Mouse (Mus musculus) mouse trophoblast stem cell (cell line): Measurements from ENCODE around the gene Etv6.

Source experiments
- in situ Hi-C, 2 experiments: fragments of 300-500 bp; cut with MseI, MboI; formaldehyde crosslinking; loops; 2 replicates in 1 of 2; 3 replicates in 1 of 2; pipeline ENCODE4 v1.15.1; 2025

Gene Etv6

GRCm38 (mm10) chr6:134075031-134075430, 39.5 kb downstream of the Etv6 start:
- in situ Hi-C loops: no loop called here

DNA sequence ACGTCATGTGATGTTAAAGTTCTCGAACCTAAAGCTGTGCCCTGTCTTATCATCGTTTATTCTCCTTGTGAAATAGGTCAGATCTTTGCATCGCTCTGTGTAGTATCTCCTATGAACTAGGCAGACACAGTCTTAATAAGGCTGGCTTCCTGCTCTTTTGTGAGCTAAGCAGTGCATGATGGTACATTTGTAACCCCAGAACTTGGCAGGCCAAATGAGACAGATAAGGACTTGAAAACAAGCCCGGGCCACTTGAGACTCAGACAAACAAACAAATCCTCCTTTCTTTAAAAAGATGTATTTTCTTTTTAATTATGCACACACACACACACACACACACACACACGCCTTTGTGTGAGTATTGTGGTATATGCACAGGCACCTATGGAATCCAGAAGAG, 42.5 kb downstream of the Etv6 start:
- in situ Hi-C loops: no loop called here

GRCm38 (mm10) chr6:134079112-134079511, 43.6 kb downstream of the Etv6 start:
- in situ Hi-C loops: no loop called here

- in situ Hi-C loops: no loop called here
Observed at GRCm38 (mm10) chr6:134079563-134079962, 44.1 kb downstream of the Etv6 start.

GRCm38 (mm10) chr6:134080946-134081345, 45.4 kb downstream of the Etv6 start:
- in situ Hi-C loops: no loop called here

DNA sequence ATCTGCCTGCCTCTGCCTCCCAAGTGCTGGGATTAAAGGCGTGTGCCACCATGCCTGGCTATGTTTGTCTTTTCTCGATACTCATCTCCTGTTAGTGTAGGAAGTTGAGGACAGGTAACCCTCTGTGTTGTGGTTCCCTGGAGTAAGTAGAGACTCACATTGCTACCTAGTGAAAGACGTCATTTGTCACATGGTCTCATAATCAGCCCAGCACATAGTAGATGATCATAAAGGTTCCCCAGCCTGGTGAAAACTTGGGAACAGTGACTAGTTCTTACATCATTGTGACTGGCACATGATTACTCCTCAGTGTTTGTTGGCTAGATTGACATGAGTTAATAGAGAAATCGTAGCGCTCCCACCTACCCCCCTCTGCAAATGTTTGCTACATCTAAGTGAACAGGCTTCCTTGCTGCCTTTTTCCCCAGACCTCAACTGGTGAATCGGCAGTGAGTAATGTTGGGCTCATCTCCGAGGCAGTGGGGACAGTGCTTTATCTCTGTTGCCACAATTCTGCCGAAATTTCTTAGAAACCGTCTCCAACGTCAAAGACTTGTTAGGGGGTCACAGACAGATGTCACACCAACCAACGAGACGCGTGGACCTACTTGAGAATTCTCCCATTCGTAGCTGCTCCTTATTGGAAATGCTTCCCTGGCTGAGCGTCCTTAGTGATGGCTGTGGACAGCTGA, 46.9 kb downstream of the Etv6 start:
- in situ Hi-C loops: no loop called here

GRCm38 (mm10) chr6:134083428-134083827, 47.9 kb downstream of the Etv6 start:
- in situ Hi-C loops: no loop called here

DNA sequence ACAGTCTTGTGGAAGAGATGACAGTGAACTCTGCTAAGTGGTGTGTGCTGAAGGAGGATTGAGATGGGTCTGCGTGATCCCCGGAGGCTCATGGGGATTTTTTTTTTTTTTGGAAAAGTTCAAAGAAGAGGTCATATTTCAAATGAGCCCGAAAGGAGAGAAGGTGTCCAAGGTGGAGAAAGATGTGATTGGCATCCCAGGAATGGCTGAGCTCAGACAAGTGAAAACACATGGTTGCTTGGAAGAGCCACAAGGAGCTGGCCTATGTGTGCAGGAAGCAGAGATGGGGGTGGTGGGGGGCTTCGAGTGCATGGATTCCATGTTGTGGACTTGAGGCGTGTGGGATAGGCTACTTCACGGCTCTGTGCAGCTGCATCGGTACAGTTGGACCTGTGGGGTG, 50.9 kb downstream of the Etv6 start:
- in situ Hi-C loops: no loop called here

DNA sequence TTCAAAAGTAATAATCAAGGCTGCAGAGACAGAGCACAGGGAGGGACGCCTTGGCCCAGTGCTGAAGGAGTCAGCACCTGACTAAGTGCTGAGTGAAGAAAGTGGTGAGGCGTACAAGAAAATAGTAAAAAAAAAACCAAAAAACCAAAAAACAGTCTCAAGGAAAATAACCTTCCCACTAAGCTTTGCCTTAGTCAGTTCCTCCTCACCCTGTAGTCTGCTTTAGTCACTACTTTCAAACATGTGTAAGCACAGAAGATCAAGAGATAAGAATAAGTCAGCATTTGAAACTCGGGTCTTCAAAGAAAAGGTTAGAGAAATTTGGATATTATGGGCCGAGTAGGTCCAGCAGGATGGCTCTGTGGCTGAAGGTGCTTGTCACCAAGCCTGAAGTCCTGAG, 52.2 kb downstream of the Etv6 start:
- in situ Hi-C loops: no loop called here

GRCm38 (mm10) chr6:134089671-134090377, 54.3 kb downstream of the Etv6 start:
- in situ Hi-C loops: no loop called here

DNA sequence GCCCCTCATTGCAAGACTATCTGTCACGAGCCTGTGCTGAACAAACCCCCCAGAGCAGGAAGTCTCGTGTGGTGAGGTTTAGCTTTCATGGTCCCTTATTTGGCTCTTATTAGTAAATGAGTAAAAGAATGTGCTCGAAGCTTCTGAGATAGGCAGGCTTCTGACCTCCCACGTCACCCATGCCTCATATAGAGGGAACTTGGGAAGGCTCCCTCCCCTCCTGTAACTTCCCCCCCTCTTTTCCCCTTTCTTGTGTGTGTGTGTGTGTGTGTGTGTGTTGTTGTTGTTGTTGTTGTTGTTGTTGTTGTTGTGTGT, 54.8 kb downstream of the Etv6 start:
- in situ Hi-C loops: no loop called here

DNA sequence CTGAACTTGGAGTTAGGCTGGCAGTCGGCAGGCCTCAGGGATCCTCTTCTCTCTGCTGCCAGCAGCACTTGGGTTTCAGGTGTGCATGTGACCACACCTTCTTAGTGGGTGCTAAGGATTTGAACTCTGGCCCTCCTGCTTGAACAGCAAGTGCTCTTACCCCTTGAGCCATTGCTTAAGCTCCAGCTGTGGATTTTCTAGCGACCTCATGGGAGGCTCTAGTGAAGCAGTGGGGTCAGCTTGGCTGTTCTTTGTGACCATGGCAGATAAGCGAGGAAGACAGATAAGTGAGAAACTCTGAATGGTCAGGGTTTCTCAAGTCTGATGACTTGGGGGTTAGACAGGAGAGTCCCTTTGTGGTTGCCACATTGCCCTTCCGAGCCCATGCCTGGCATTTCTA, 55.4 kb downstream of the Etv6 start:
- in situ Hi-C loops: no loop called here

DNA sequence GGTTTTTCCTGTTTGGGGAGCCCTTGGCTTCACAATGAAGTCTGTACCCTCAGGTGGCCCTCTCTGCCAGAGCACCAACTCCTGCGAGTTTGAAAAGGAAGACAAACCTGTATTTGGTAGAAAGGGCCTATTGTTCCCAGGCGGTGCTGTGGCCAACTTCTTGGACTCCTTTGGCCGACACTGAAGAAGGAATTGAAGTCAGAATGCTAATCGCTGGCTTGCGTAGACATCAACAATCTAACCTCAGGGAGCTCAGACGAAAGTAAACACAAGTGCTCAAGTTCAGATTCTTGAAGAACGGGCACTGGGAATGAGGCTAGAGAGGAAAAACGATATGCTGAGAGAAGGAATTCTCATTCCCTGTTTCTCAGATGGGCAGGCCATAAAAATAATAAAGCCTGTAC, 55.9 kb downstream of the Etv6 start:
- in situ Hi-C loops: no loop called here

DNA sequence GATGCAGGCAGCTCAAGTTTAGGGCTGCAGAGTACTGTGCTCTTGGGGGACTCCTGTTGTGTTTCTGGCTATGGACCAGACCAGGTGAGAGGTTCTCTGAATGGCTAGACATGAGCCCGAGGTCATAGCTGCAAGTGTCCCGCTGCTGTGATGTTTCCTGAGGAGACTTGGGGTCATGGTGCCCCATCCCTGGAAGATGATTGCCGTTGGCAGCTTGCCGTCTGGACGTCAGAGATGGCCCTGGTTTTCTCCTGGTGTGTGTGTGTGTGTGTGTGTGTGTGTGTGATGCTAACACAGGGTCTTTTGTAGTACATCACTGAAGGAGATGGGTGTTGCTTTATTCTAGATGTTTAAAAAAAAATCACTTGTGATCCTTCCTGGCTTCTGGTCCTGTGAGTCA, 58.6 kb downstream of the Etv6 start:
- in situ Hi-C loops: no loop called here

DNA sequence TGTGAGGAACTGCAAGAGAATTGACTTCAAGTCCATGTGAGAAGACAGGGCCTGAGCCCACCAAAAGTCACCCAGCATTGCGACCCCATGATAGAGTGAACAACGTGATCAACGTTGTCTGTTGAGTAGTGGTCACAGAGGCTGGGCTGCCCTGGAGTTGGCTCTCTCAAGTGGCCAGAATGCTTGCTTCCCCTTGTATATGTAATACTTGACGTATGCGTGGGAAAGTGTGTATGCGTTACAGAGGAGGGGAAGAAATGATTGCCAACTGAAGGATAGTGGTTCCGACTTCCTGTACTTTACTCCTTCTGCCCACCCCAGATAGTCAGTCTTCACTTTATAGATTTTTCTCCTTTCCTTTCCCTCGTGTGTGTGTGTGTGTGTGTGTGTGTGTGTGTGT, 59.1 kb downstream of the Etv6 start:
- in situ Hi-C loops: no loop called here

DNA sequence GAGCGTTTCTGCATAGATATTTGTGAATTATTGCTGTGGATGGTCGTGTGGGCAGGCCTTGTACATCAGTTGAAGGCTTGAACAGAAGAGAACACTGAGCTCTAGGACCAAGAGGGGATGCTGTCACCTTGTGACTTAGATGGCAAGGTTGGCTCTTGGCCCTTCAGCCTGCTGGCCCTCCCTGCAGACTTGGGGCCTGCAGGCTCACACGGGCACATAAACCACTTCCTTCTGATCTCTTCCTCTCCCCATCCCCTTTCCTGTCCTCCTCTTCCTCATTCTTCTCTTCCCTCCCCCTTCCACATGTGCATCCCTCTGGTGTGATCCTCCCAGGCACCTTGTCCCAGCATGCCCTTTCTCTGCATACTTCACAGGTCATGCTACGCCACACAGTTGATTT, 60.1 kb downstream of the Etv6 start:
- in situ Hi-C loops: no loop called here

DNA sequence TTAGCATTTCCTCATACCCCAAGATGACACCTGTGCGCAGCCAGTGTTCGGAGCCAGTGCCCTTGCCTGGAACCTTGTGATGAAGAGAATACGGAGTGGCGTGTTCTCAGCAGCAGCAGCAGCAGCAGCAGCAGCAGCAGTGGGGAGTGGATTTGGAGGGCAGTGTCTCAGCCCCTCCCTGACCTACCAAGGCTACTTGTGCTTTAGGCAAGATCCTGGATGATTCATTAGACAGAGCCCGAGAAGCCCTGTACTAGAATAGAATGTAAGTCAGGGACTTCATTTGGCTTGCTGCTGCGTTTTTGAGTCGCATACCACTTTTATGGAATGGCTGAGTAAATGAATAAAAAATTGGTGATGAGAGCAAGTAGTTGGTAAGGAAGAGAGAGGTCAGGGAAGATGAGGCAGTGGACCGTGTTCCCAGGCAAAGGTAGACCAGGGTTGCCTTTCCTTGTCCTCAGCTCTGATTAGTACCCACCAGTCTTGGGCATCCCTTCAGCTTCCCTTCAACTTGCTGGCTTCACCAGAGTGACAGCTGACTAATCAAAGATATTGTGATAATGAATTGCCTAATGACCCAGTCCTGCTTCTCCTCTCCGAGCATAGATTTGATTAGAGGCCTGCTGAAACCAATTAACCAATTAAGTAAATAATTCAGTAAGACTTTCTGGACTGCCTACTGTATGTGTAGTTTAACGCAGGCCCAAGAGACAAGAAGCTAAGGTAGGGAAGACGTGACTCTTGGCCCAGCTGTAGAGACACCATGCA, 64.7 kb downstream of the Etv6 start:
- in situ Hi-C loops: no loop called here

DNA sequence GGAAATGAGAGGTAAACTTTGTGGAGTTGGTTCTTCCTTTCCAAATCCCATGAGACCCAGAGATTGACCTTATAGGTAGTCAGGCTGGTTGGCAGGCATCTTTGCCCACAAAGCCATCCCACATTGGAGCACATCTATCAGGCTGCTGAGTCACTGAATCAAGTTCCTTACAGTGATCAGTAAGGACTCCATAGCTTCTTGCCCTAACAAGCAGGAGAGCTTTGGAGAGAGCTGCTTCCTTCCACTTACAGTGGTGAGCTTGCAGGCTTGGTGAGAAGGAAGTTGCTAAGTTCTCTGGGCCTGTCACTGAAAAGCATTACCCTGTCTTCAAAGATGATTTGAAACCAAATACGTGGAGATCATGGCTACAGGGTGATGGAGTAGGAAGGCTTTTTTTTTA, 66.9 kb downstream of the Etv6 start:
- in situ Hi-C loops: no loop called here

DNA sequence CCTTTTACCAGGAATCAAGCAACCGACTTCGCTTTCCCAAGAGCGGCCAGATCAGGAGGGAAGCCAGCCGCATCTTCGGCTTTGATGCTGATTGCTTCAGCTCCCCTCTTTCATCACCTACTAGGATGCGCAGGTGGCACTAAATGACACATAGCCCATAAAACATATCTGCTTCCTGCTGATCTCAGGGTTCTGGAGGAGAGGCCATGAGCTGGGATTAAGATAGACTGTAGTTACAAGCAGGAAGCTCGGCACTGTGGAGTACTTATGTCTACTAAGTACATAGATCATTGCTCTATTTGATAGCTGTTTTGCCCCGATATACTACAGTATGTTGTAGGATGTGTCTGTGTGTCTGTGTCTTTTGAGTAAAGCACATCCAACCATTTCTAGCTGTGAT, 68.0 kb downstream of the Etv6 start:
- in situ Hi-C loops: no loop called here

DNA sequence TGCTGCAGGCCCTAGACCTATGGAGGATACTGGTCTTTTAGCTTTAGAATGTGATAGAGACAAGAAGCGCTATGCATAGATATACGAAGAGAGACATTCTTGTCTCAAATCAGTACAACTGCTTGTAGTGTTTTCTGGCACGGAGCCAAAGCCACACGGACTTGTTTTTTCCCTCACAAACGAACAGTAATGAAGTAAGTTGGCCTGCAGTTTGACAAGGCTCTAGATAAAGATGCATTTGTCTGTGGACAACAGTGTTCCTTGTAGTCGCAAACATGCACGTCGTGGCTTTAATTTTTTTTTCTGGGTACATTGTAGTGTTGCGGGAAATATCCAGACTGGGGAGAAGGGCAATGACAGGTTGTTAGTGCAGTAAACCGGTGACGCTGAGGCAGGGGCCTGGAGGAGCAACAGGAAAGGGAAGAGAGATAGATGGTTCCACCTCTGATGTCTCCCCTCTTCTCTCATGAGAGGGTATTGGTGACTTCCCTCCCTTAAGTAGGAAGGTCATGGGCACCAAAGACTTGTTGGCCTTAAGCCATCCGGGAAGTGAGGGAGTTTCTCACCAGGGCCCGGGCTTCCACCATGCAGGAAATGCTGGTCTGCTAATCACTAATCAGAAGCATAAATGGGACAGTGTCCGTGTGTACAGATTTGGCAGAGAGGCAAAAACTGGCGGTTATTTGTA, 70.2 kb downstream of the Etv6 start:
- in situ Hi-C loops: no loop called here

- in situ Hi-C loops: no loop called here
Observed at GRCm38 (mm10) chr6:134107696-134108095, 72.2 kb downstream of the Etv6 start.

DNA sequence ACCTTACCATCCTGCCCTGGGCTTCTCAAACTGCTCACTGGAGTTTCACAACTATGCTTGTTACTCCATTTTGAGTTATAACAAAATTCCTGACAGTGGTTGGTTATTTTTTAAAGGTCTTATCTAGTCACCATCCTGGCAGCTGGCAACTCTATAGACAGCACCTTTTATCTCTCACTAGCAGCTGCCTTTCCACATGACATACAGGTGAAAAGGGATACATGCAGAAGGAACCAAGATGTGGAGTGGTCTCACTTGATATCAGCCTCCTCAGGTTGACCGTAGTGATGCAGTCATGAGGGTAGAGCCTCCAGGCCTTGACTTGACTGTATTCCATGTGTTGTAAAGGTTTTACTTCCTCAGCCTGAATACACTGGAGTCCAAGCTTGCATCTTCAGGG, 74.2 kb downstream of the Etv6 start:
- in situ Hi-C loops: no loop called here
